Mouse (Mus musculus) neural tube, embryonic 15.5 days (tissue): Measurements from ENCODE around the gene Shroom3. TPM values are rescaled to one million over a fixed set of nuclear protein-coding genes. Genes with fewer than 3 reads are reported as not detected.

ENCODE experiments used
- ATAC-seq: fragments of 200-750 bp; cut with Nextera tagmentation; 2 replicates; pipeline ENCODE4 v1.8.0; 2017; ENCODE audit warnings: mild to moderate bottlenecking, moderate TSS enrichment, moderate library complexity; ENCODE audit not compliant: low FRiP score
- H3K27ac ChIP-seq: fragments of 300-500 bp; sonication (generic); replicated peaks from 2 replicates; pipeline ENCODE4 v1.5.1; 2015; ENCODE audit warnings: mild to moderate bottlenecking, inconsistent platforms
- H3K27me3 ChIP-seq: fragments of 300-500 bp; sonication (generic); replicated peaks from 2 replicates; pipeline ENCODE4 v1.6.1; 2015; ENCODE audit warnings: inconsistent platforms
- H3K36me3 ChIP-seq: fragments of 300-500 bp; sonication (generic); 2 replicates; pipeline ENCODE4 v1.6.1; 2015; ENCODE audit warnings: inconsistent platforms
- H3K4me1 ChIP-seq: fragments of 300-500 bp; sonication (generic); 2 replicates; pipeline ENCODE4 v1.6.1; 2015; ENCODE audit warnings: inconsistent platforms
- H3K4me2 ChIP-seq: fragments of 300-500 bp; sonication (generic); 2 replicates; pipeline ENCODE4 v1.6.1; 2015; ENCODE audit warnings: inconsistent platforms, mild to moderate bottlenecking, moderate library complexity
- H3K4me3 ChIP-seq: fragments of 300-500 bp; sonication (generic); replicated peaks from 2 replicates; pipeline ENCODE4 v1.5.1; 2015; ENCODE audit warnings: mild to moderate bottlenecking, inconsistent platforms
- H3K9ac ChIP-seq: fragments of 300-500 bp; sonication (generic); replicated peaks from 2 replicates; pipeline ENCODE4 v1.6.1; 2015; ENCODE audit warnings: mild to moderate bottlenecking, inconsistent platforms
- H3K9me3 ChIP-seq: fragments of 300-500 bp; sonication (generic); replicated peaks from 2 replicates; pipeline ENCODE4 v1.6.1; 2016; ENCODE audit warnings: inconsistent platforms
- WGBS: fragments of 180-500 bp; shearing (Covaris S2); methylation state at CpG from one replicate; pipeline ENCODE4 v1.1.7; 2015; ENCODE audit warnings: mixed read lengths; 5-methylcytosine and 5-hydroxymethylcytosine counted together
- polyA plus RNA-seq: library from polyadenylated mRNA; unstranded; fragments of >200 nt; fragmentation: Nextera tagmentation; extraction: Ambion mirVana; gene quantifications from 2 replicates; pipeline ENCODE4 v1.2.1, GENCODE M21; 2015

Shroom3 gene
- polyA plus RNA-seq, 1 experiment from 2014 or later = 1.8 TPM

DNA sequence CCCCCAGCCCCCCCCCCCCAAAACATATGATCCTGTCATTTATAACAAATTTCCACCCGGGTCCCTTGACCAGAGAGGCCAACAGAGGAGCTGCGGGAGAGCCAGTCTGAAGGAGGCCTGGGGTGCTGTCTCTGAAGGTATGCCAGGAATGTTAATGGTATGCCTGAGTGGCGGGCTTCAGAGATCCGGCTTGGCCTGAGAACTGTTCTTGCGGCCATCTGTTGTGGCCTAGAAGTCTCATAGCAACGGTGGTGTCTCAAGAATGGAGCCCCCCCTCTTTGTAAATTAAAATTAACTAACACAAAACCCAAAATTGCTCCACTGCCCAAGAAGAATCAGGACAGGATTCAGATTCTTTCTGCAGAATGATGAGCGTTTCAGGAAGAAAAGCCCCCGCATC, 129.7 kb downstream of the Shroom3 start:
- Histone ChIP-seq H3K27ac (no peak overlapping the region), H3K36me3 (no peaks in the 10 kb centered on the region), H3K27me3 (no peaks in the 10 kb centered on the region; the same call in 1 of the 2 replicates), H3K4me2 (no peak overlapping the region), H3K4me1 (peaks cover 28% of the 10 kb centered on the region), H3K9ac (no peak overlapping the region), H3K9me3 (no peaks in the 10 kb centered on the region), H3K4me3 (no peak overlapping the region)
- ATAC-seq = no peak
- WGBS = 8% methylated on average over 8 of the region's 8 CpGs

DNA sequence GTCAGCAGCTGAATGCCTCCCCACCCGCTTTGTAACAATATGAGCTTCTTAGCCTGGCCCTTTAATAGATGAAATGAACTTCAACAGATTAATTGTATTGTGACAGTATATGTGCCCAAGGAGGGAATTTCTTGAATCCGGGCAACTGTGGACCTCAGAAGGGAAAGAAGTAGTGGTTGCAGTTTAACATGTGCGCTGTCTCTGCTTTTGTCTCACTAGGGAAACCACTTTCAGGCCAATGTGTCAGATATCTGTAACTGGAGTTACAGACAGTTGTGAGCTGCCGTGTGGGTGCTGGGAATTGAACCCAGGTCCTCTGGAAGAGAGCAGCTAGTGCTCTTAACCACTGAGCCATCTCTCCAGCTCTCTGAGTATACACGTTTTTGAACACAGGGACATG, 130.3 kb downstream of the Shroom3 start:
- Histone ChIP-seq H3K4me2 (no peak overlapping the region), H3K36me3 (no peaks in the 10 kb centered on the region), H3K9me3 (no peaks in the 10 kb centered on the region), H3K4me3 (no peak overlapping the region), H3K4me1 (peaks cover 22% of the 10 kb centered on the region), H3K27ac (no peak overlapping the region), H3K9ac (no peak overlapping the region), H3K27me3 (no peaks in the 10 kb centered on the region; the same call in 1 of the 2 replicates)
- WGBS = 77% methylated on average over 5 of the region's 5 CpGs
- ATAC-seq = no peak

DNA sequence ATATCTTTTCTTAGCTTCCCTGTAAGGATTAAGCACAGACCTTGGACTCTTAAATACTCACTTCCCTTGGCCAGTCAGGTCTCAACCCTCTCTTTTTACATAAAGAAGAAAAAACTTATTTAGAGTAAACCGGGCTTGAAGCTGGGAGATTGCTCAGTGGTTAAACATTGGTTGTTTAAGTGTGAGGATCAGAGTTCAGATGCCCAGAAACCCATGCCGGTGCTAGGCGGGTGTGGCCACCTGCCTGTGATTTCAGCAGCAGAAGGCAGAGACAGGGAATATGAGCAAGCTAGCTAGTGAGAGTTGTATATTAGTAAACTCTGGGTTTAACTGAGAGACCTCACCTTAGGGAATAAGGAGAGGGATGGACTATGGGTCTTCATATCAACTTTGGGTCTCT, 131.4 kb downstream of the Shroom3 start:
- Histone ChIP-seq H3K9me3 (no peaks in the 10 kb centered on the region), H3K4me3 (no peak overlapping the region), H3K36me3 (no peaks in the 10 kb centered on the region), H3K9ac (no peak overlapping the region), H3K27me3 (no peaks in the 10 kb centered on the region; the same call in 1 of the 2 replicates), H3K4me2 (no peak overlapping the region), H3K27ac (no peak overlapping the region), H3K4me1 (peaks cover 12% of the 10 kb centered on the region; the same call in 1 of the 2 replicates)
- no peak for ATAC-seq
- WGBS = 93% methylated on average over 3 of the region's 3 CpGs

DNA sequence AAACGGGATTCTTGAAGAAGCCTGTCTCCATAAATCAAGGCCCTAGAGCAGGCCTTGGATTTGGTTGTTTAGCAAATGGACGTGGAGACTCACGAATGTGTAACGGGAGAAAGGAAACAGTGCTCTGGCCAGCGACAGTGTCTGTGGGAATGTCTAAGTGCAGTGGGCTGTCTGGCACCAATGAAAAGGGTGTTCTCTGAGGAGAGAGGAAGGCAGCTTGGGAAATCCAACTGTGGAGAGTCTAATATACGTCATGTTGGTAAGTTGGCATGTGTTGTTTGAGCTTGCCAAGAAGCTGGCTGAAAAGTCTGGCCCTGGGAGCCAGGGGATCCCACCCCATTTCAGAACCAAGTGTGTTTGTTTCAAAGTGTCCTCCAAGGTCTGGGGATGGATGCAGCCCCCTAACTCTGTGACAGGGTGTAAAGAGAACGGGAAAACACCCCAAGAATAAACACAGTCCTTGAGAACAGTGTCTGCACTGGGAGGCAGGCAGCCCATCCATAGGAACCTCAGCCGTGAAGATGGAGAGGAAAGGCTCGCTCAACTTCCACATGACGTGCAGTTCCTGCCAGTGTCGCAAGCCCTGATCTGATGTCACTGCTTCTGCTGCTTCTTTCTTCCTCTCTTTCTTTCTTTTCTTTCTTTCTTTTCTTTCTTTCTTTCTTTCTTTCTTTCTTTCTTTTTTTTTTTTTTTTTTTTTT, 134.0 kb downstream of the Shroom3 start:
- H3K4me2 ChIP-seq = no peak overlapping the region
- 39% methylated on average over 11 of the region's 11 CpGs for WGBS
- ATAC-seq = peak; percentile 73
- H3K27ac ChIP-seq = no peak overlapping the region; the same call in 1 of the 2 replicates
- no peaks in the 10 kb centered on the region for H3K36me3 ChIP-seq
- H3K4me1 ChIP-seq = peaks cover under 1% of the 10 kb centered on the region; the same call in 1 of the 2 replicates
- H3K27me3 ChIP-seq = no peaks in the 10 kb centered on the region
- no peak overlapping the region for H3K9ac ChIP-seq
- no peaks in the 10 kb centered on the region for H3K9me3 ChIP-seq
- no peak overlapping the region for H3K4me3 ChIP-seq

DNA sequence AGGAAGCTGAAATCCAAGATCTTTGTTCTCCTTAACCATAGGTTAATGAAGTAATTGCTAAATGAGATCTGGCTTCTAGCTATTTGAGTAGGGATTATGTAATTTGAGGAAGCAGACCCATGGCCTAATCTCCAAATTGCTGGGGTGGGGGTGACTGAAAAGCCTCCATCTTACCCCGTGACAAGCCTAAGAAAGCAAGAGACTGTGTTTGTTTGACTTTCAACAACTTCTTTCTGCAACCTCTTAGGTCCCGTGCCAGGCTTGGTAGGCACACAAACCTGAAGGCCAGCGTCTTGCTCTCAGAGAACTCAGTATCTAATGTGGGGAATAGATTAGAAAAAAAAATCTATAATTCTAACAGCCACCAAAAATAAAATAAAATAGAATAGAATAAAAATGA, 138.1 kb downstream of the Shroom3 start:
- ATAC-seq = no peak
- Histone ChIP-seq H3K4me1 (no peaks in the 10 kb centered on the region), H3K36me3 (no peaks in the 10 kb centered on the region), H3K9ac (no peak overlapping the region), H3K4me2 (no peak overlapping the region), H3K27me3 (no peaks in the 10 kb centered on the region), H3K9me3 (no peaks in the 10 kb centered on the region), H3K27ac (no peak overlapping the region), H3K4me3 (no peak overlapping the region)
- 89% methylated on average over 3 of the region's 3 CpGs for WGBS

DNA sequence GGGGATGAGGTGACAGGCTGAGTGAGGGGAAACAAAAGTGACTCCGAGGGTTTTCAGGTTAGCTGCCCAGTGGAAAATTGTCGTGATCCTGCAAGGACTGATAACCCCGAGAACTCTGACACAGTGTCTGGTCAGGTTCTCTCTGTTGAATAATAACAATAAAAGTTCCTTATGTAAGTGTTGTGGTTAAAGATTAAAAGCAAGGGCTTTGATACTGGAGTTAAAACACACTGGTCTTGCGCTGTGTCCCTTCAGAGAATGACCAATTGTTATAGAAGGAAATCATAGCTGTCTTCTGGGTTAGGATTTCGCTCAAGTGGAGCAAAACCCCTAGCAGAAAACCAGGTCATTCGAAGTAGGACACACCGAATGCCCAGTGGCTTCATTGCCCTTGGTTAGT, 140.3 kb downstream of the Shroom3 start:
- Histone ChIP-seq H3K27ac (no peak overlapping the region), H3K27me3 (no peaks in the 10 kb centered on the region), H3K4me3 (no peak overlapping the region), H3K4me1 (no peaks in the 10 kb centered on the region), H3K36me3 (no peaks in the 10 kb centered on the region), H3K9ac (no peak overlapping the region), H3K9me3 (no peaks in the 10 kb centered on the region), H3K4me2 (no peak overlapping the region)
- no peak for ATAC-seq
- WGBS = 85% methylated on average over 7 of the region's 7 CpGs

DNA sequence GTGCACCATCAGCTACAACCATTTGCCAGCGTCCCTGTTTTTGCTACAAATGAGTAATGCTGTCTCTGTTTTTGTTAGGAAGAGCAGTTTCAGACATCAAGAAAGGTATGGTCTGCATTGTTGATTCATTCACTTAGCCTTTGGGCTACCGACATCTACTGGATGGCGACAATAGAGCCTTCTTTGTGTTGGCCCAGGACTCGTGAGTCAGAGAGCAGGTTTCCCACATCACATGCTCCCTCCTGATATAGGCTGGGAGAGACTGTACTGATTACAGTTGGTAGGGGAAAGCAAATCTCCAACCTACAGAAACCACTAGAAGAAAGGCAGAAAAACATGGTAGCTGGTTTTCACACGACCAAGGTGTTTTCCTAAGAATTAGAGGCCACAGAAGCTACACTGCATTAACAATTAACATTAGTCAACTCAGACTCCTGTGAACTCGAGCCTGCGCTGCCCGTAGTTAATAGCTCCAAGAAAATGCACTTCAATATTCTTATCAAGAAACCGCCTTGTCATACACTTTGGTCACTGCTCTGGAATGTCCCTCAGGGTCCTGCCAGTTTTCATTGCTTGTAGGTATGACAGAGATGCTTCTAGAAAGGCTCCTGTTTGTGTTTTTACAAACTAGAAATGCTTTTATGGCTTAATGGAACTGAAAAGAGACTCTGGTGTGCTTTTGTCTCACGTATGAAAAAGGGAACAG, 141.2 kb downstream of the Shroom3 start:
- Histone ChIP-seq H3K36me3 (no peaks in the 10 kb centered on the region), H3K27me3 (no peaks in the 10 kb centered on the region), H3K9me3 (no peaks in the 10 kb centered on the region), H3K9ac (no peak overlapping the region), H3K4me3 (no peak overlapping the region), H3K27ac (no peak overlapping the region), H3K4me1 (no peaks in the 10 kb centered on the region), H3K4me2 (no peak overlapping the region)
- WGBS = 79% methylated on average over 10 of the region's 10 CpGs
- no peak for ATAC-seq

DNA sequence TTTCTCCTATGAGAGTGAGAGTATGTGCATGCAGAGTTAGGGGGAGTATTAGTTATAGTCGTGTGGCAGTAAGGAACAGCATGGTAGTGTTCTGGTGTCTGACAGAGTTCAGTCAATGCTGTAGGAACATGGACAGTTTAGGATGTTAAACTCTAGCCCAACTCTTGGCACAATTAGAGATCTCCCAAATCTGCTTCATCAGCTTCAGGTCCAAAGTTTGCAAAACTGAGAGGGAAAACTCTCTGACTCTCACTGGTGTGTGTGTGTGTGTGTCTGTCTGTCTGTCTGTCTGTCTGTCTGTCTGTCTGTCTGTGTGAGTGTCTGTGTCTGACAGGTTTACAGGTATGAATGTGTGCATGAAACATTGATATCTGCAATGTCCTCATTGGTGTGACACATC, 147.2 kb downstream of the Shroom3 start:
- Histone ChIP-seq H3K9ac (no peak overlapping the region), H3K36me3 (no peaks in the 10 kb centered on the region), H3K9me3 (no peaks in the 10 kb centered on the region), H3K27ac (no peak overlapping the region), H3K4me3 (no peak overlapping the region), H3K4me1 (no peaks in the 10 kb centered on the region), H3K4me2 (no peak overlapping the region), H3K27me3 (no peaks in the 10 kb centered on the region)
- ATAC-seq = no peak
- WGBS = 81% methylated on average over 1 of the region's 1 CpGs

DNA sequence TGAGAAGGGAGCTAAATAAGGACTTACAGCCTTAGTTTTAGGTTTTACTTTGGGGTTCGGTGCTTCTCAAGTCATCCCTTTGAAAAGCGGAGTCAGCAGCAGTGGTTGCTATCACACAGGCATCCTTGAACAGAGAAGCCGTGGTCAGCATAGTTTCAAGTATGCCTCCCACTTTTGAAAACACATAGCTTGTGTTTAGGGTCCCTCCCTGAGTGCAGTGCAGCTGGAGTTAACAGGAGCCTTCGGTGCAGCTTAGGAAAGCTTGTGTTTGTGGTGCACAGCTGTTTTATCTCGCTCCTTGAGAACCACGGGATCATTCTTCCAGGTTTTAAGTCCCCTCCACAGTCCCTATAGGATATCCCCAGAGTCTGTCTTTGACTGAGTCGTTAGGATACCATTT, 151.3 kb downstream of the Shroom3 start:
- H3K4me1 ChIP-seq = peaks cover 7% of the 10 kb centered on the region
- no peak for ATAC-seq

DNA sequence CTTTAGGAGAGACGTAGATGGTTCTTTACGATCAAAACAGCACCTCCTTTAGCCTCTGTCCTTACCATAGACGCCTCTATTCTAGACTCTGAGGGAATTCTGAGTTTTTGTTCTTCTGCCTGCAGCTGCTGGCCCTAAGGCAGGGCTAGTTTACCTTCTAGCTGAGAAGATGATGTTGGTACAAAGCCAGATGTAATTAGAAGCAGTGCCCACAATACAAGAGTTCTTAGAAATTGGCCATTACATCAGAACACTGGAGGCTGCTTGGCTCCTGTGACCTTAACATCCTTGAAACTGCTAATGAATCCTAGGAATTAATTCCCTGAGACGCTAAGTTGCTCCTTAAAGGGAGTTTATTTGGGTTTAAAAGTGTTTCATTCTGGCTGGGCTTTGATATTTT, 154.1 kb downstream of the Shroom3 start:
- Histone ChIP-seq H3K36me3 (no peaks in the 10 kb centered on the region), H3K9ac (no peak overlapping the region), H3K4me2 (no peak overlapping the region), H3K4me1 (peaks cover 16% of the 10 kb centered on the region), H3K27ac (no peak overlapping the region), H3K9me3 (no peaks in the 10 kb centered on the region), H3K27me3 (no peaks in the 10 kb centered on the region), H3K4me3 (no peak overlapping the region)
- ATAC-seq = no peak
- 63% methylated on average over 4 of the region's 4 CpGs for WGBS

More for the DNA sequence above, 151.3 kb downstream of the Shroom3 start:
- H3K36me3 ChIP-seq = no peaks in the 10 kb centered on the region
- no peaks in the 10 kb centered on the region for H3K27me3 ChIP-seq
- H3K4me2 ChIP-seq = no peak overlapping the region
- no peak overlapping the region for H3K4me3 ChIP-seq
- H3K9ac ChIP-seq = no peak overlapping the region
- H3K9me3 ChIP-seq = no peaks in the 10 kb centered on the region
- 68% methylated on average over 7 of the region's 7 CpGs for WGBS
- H3K27ac ChIP-seq = no peak overlapping the region

DNA sequence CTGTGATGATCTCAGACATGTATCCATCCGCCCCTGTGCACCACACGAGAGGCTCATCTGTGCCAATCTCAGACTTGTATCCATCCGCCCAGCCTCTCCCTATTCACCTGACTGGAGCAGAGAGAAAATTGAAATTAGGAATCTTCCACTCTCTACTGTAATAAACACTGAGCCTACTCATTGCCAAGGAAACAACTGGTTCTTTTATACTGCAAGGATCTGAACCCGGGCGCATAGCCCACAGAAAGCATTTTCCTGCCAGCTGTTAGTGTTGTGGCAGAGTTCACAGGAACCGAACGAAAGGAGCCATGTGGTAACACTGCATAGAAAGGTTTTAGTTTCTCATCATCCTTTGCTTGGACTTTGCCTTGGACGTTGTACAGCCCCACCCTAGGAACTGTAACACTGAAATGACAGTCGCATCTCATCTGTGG, 155.1 kb downstream of the Shroom3 start:
- Histone ChIP-seq H3K4me3 (no peak overlapping the region), H3K4me1 (peaks cover 18% of the 10 kb centered on the region), H3K36me3 (no peaks in the 10 kb centered on the region), H3K9ac (no peak overlapping the region), H3K4me2 (no peak overlapping the region), H3K27ac (no peak overlapping the region), H3K9me3 (no peaks in the 10 kb centered on the region), H3K27me3 (no peaks in the 10 kb centered on the region)
- no peak for ATAC-seq
- 79% methylated on average over 9 of the region's 9 CpGs for WGBS

DNA sequence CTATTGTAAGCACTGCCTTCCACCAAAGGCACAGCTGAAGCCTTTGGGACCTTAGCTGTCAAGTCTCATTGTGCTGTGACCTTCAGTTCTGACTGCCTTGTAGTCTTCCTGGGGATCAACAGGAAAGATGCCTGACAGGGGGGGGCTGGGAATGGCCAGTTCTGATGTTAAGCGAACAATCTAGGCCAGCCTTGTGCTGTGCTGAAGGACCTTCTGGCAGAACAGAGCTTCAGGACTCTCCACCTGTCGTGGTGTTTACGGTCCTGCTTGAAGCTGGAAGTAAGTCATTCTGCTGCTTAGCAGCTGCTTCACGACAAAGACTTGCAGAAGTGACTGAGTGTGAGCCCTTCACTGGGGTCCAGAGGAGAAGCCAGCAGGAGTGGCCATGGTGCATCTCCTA, 156.1 kb downstream of the Shroom3 start:
- Histone ChIP-seq H3K9me3 (no peaks in the 10 kb centered on the region), H3K36me3 (no peaks in the 10 kb centered on the region), H3K27ac (no peak overlapping the region), H3K4me1 (peaks cover 25% of the 10 kb centered on the region), H3K4me2 (no peak overlapping the region), H3K9ac (no peak overlapping the region), H3K27me3 (no peaks in the 10 kb centered on the region), H3K4me3 (no peak overlapping the region)
- WGBS = 81% methylated on average over 4 of the region's 4 CpGs
- no peak for ATAC-seq
